Mouse (Mus musculus) myocyte (in vitro differentiated cells): ENCODE results near the gene Fam45a. TPM values are rescaled to one million over a fixed set of nuclear protein-coding genes. Genes with fewer than 3 reads are reported as not detected.
A peak's percentile ranks its signal among the peaks of the same experiment; 100 is the strongest.

ENCODE experiments used
- H3K27me3 ChIP-seq: one replicate; pipeline ENCODE4 v1.6.1; 2011; ENCODE audit not compliant: control insufficient read depth, insufficient read depth, insufficient read length
- H3K36me3 ChIP-seq: one replicate; pipeline ENCODE4 v1.6.1; 2011; ENCODE audit not compliant: control insufficient read depth, insufficient read depth
- H3K4me2 ChIP-seq: one replicate; pipeline ENCODE4 v1.6.1; 2011; ENCODE audit warnings: low read depth, control low read depth
- H3K4me3 ChIP-seq: one replicate; pipeline ENCODE4 v1.5.1; 2011; ENCODE audit warnings: mild to moderate bottlenecking, control low read depth, moderate library complexity
- H3K79me2 ChIP-seq: one replicate; pipeline ENCODE4 v1.6.1; 2011; ENCODE audit not compliant: control insufficient read depth, insufficient read depth
- H3ac ChIP-seq: one replicate; pipeline ENCODE4 v1.6.1; 2011; ENCODE audit not compliant: control insufficient read depth, insufficient read length
- CEBPB ChIP-seq: IDR thresholded peaks from 2 replicates; pipeline ENCODE4 v1.6.1; 2011; ENCODE audit warnings: mild to moderate bottlenecking, moderate library complexity; ENCODE audit not compliant: poor library complexity, insufficient read depth, severe bottlenecking
- E2F4 ChIP-seq: IDR thresholded peaks from one replicate; pipeline ENCODE4 v1.6.1; 2011; ENCODE audit warnings: mild to moderate bottlenecking, control low read depth, moderate library complexity; ENCODE audit not compliant: insufficient read depth
- MAX ChIP-seq: IDR thresholded peaks from one replicate; pipeline ENCODE4 v1.6.1; 2011; ENCODE audit warnings: low read depth, mild to moderate bottlenecking, control low read depth
- MYOD1 ChIP-seq, 3 experiments: IDR thresholded peaks; one replicate each; pipeline ENCODE4 v1.6.1; 2011; ENCODE audit warnings: control low read depth in 2 of 3, low read depth in 2 of 3, mild to moderate bottlenecking in 2 of 3, moderate library complexity in 1 of 3; ENCODE audit not compliant: insufficient read length in 2 of 3, control insufficient read depth in 1 of 3
- MYOG ChIP-seq, 3 experiments: IDR thresholded peaks; one replicate each; pipeline ENCODE4 v1.6.1; 2011; ENCODE audit warnings: control low read depth in 2 of 3, low read depth in 2 of 3, mild to moderate bottlenecking in 2 of 3; ENCODE audit not compliant: insufficient read length in 2 of 3, control insufficient read depth in 1 of 3, insufficient read depth in 1 of 3
- POLR2A ChIP-seq: IDR thresholded peaks from one replicate; pipeline ENCODE4 v1.6.1; 2011; ENCODE audit warnings: low read depth, mild to moderate bottlenecking, control low read depth, moderate library complexity; ENCODE audit not compliant: insufficient read length
- POLR2AphosphoS2 ChIP-seq: IDR thresholded peaks from one replicate; pipeline ENCODE4 v1.6.1; 2011; ENCODE audit warnings: low read depth, control low read depth; ENCODE audit not compliant: insufficient read length
- REST ChIP-seq: IDR thresholded peaks from one replicate; pipeline ENCODE4 v1.6.1; 2011; ENCODE audit warnings: mild to moderate bottlenecking, control low read depth, moderate library complexity; ENCODE audit not compliant: insufficient read depth, insufficient read length
- SRF ChIP-seq: IDR thresholded peaks from one replicate; pipeline ENCODE4 v1.6.1; 2011; ENCODE audit warnings: low read depth; ENCODE audit not compliant: control insufficient read depth, insufficient read length
- TCF12 ChIP-seq: IDR thresholded peaks from one replicate; pipeline ENCODE4 v1.6.1; 2011; ENCODE audit warnings: mild to moderate bottlenecking, control low read depth; ENCODE audit not compliant: poor library complexity, insufficient read depth, severe bottlenecking
- TCF3 ChIP-seq: IDR thresholded peaks from one replicate; pipeline ENCODE4 v1.6.1; 2011; ENCODE audit warnings: low read depth, control low read depth; ENCODE audit not compliant: insufficient read length
- USF1 ChIP-seq: IDR thresholded peaks from one replicate; pipeline ENCODE4 v1.6.1; 2011; ENCODE audit warnings: low read depth, mild to moderate bottlenecking, control low read depth, moderate library complexity
- polyA plus RNA-seq: library from polyadenylated mRNA; unstranded; fragments of >200 nt; fragmentation: generic; extraction: Trizol; gene quantifications from one replicate; pipeline ENCODE4 v1.2.1, GENCODE M21; 2012; ENCODE audit warnings: missing spikeins

The Fam45a gene
- polyA plus RNA-seq, 1 experiment: 13.4 TPM

GRCm38 (mm10) chr19:60871366-60871765 lies 60.0 kb downstream of the Fam45a start:
- no peaks in the 10 kb centered on the region for H3K27me3 ChIP-seq
- H3K4me3 ChIP-seq: no peak overlapping the region
- H3K4me2 ChIP-seq: no peak overlapping the region
- peaks cover 25% of the 10 kb centered on the region for H3K36me3 ChIP-seq
- peaks cover 13% of the 10 kb centered on the region for H3K79me2 ChIP-seq
- TF ChIP-seq TCF12 (no peak), POLR2AphosphoS2 (no peak), POLR2A (no peak), SRF (no peak), CEBPB (no peak), MYOG (IDR thresholded peaks at IDR 0.05; ENCODE audit: control insufficient read depth in 1 of 3, insufficient read depth in 1 of 3, insufficient read length in 2 of 3, low read depth in 2 of 3) (no peak), REST (no peak), E2F4 (no peak), TCF3 (no peak), MYOD1 (IDR thresholded peaks at IDR 0.05; ENCODE audit: control insufficient read depth in 1 of 3, insufficient read length in 2 of 3, low read depth in 2 of 3) (no peak), USF1 (no peak), MAX (no peak)
- no peak overlapping the region for H3ac ChIP-seq

- no peak overlapping the region for H3ac ChIP-seq
- peaks cover 13% of the 10 kb centered on the region for H3K79me2 ChIP-seq
- no peaks in the 10 kb centered on the region for H3K27me3 ChIP-seq
- H3K4me2 ChIP-seq: no peak overlapping the region
- H3K4me3 ChIP-seq: no peak overlapping the region
- TF ChIP-seq TCF3 (no peak), CEBPB (no peak), SRF (no peak)
- peaks cover 22% of the 10 kb centered on the region for H3K36me3 ChIP-seq
Observed at GRCm38 (mm10) chr19:60872272-60872671, 60.9 kb downstream of the Fam45a start.

- peak overlapping the region; percentile 92 for H3K4me2 ChIP-seq
- peak overlapping the region; percentile 52 for H3ac ChIP-seq
- H3K27me3 ChIP-seq: no peaks in the 10 kb centered on the region
- TF ChIP-seq MYOG (IDR thresholded peaks at IDR 0.05; ENCODE audit: control insufficient read depth in 1 of 3, insufficient read depth in 1 of 3, insufficient read length in 2 of 3, low read depth in 2 of 3): no peak
- no peak for TF ChIP-seq USF1
- no peak for TF ChIP-seq REST
- TF ChIP-seq POLR2A: no peak
- no peak for TF ChIP-seq MYOD1 (IDR thresholded peaks at IDR 0.05; ENCODE audit: control insufficient read depth in 1 of 3, insufficient read length in 2 of 3, low read depth in 2 of 3)
- TF ChIP-seq TCF12: no peak
- no peak for TF ChIP-seq MAX
- TF ChIP-seq SRF: no peak
- TF ChIP-seq POLR2AphosphoS2: no peak
- no peak for TF ChIP-seq TCF3
- TF ChIP-seq CEBPB: no peak
- TF ChIP-seq E2F4: no peak
- H3K4me3 ChIP-seq: peak overlapping the region; percentile 55
- H3K79me2 ChIP-seq: peaks cover 13% of the 10 kb centered on the region
- peaks cover 17% of the 10 kb centered on the region for H3K36me3 ChIP-seq
Observed at GRCm38 (mm10) chr19:60873501-60873900, 62.1 kb downstream of the Fam45a start.

GRCm38 (mm10) chr19:60874064-60874694 lies 62.8 kb downstream of the Fam45a start, which contains the start of gene Prdx3:
Prdx3 (minus strand) TSS chr19:60874556.
- Histone ChIP-seq H3K79me2 (peaks cover 13% of the 10 kb centered on the region), H3K27me3 (no peaks in the 10 kb centered on the region), H3ac (peak within 1 kb of the TSS; percentile 52), H3K4me2 (peak within 1 kb of the TSS; percentile 92), H3K36me3 (peaks cover 17% of the 10 kb centered on the region), H3K4me3 (peak within 1 kb of the TSS; percentile 55)
- peak; percentile 96 for TF ChIP-seq POLR2AphosphoS2
- peak in 2 of 3 experiments; percentile 47 to 51 for TF ChIP-seq MYOD1 (IDR thresholded peaks at IDR 0.05; ENCODE audit: control insufficient read depth in 1 of 3, insufficient read length in 2 of 3, low read depth in 2 of 3)
- TF ChIP-seq SRF: no peak
- TF ChIP-seq MYOG (IDR thresholded peaks at IDR 0.05; ENCODE audit: control insufficient read depth in 1 of 3, insufficient read depth in 1 of 3, insufficient read length in 2 of 3, low read depth in 2 of 3): peak in 2 of 3 experiments; percentile 61 to 66
- TF ChIP-seq CEBPB: no peak
- no peak for TF ChIP-seq E2F4
- no peak for TF ChIP-seq MAX
- no peak for TF ChIP-seq TCF12
- TF ChIP-seq USF1: no peak
- peak; percentile 99 for TF ChIP-seq POLR2A
- peak; percentile 14 for TF ChIP-seq REST
- TF ChIP-seq TCF3: no peak

GRCm38 (mm10) chr19:60883129-60883528 lies 71.7 kb downstream of the Fam45a start:
- no peak overlapping the region for H3K4me2 ChIP-seq
- H3K27me3 ChIP-seq: no peaks in the 10 kb centered on the region
- no peaks in the 10 kb centered on the region for H3K79me2 ChIP-seq
- TF ChIP-seq CEBPB (no peak), MAX (no peak), USF1 (peak; percentile 42), TCF12 (no peak), MYOG (IDR thresholded peaks at IDR 0.05; ENCODE audit: control insufficient read depth in 1 of 3, insufficient read depth in 1 of 3, insufficient read length in 2 of 3, low read depth in 2 of 3) (no peak)
- H3K36me3 ChIP-seq: no peaks in the 10 kb centered on the region
- no peak overlapping the region for H3K4me3 ChIP-seq
- H3ac ChIP-seq: no peak overlapping the region

Other genes starting within 250 kb of the Fam45a start
- gene Cacul1, start 230.6 kb upstream of the Fam45a start, polyA plus RNA-seq: 8.8 TPM
- 0.38 TPM for gene Nanos1, start 55.6 kb upstream of the Fam45a start, polyA plus RNA-seq
- gene Eif3a, start 20.9 kb upstream of the Fam45a start, polyA plus RNA-seq: 67.9 TPM
- gene Sfxn4, start 49.9 kb downstream of the Fam45a start, polyA plus RNA-seq: 2.7 TPM
- 105 TPM for gene Prdx3, start 63.0 kb downstream of the Fam45a start, polyA plus RNA-seq
- 4.0 TPM for gene Grk5, start 78.2 kb downstream of the Fam45a start, polyA plus RNA-seq